Mouse (Mus musculus) lung, adult 2 months (tissue): ENCODE results near the gene Larp4b. TPM values are rescaled to one million over a fixed set of nuclear protein-coding genes. Genes with fewer than 3 reads are reported as not detected.
"Not testable (repeated sequence)": the region's sequence is repeated elsewhere in the genome, so short reads cannot be mapped to it uniquely, and the experiment has no call there.

ENCODE experiments used
- DNase-seq: peaks from one replicate; pipeline ENCODE4 v3.0.0; 2022
- H3K4me1 ChIP-seq: fragments of 200-500 bp; 2 replicates; pipeline ENCODE4 v1.6.1; 2011; ENCODE audit warnings: low read length; ENCODE audit not compliant: control insufficient read depth, insufficient read depth
- H3K4me3 ChIP-seq: fragments of 200-500 bp; replicated peaks from 2 replicates; pipeline ENCODE3; 2011; ENCODE audit warnings: low read depth, mild to moderate bottlenecking, control low read depth, low read length; ENCODE audit errors: extremely low read depth
- CTCF ChIP-seq: fragments of 200-500 bp; IDR thresholded peaks from 2 replicates; pipeline ENCODE4 v1.5.1; 2011; ENCODE audit warnings: mild to moderate bottlenecking, low read length, control low read depth; ENCODE audit not compliant: insufficient read depth
- POLR2A ChIP-seq: fragments of 200-500 bp; IDR thresholded peaks from 2 replicates; pipeline ENCODE4 v1.6.1; 2011; ENCODE audit warnings: low read depth, mild to moderate bottlenecking, control low read depth, low read length, borderline replicate concordance; ENCODE audit errors: extremely low read depth
- WGBS: fragments of 180-500 bp; shearing (Covaris S2); methylation state at CpG from one replicate; pipeline ENCODE4 v1.1.7; 2018; 5-methylcytosine and 5-hydroxymethylcytosine counted together
- polyA plus RNA-seq: library from polyadenylated mRNA; depleted of rRNA; stranded (reverse); fragments of >200 nt; gene quantifications from 2 replicates; pipeline ENCODE4 v1.2.3, GENCODE M21; 2012; rRNA removed

Larp4b gene
- polyA plus RNA-seq = 17.8 and 23.9 TPM in 2 replicates

- under 1% methylated on average over 91 of the region's 92 CpGs for WGBS
- H3K4me3 ChIP-seq = peak within 1 kb of the TSS; percentile 74
- peak; percentile 92 for DNase-seq
- H3K4me1 ChIP-seq = peaks cover 12% of the 10 kb centered on the region
- TF ChIP-seq POLR2A (peak; percentile 76; the same call in 1 of the 2 replicates), CTCF (no peak)
Observed at GRCm38 (mm10) chr13:9093316-9094155, at the start of gene Larp4b. Gene Larp4b, plus strand, starts transcription at chr13:9093881.

- 100% methylated on average over 1 of the region's 1 CpGs for WGBS
- DNase-seq = no peak
- Histone ChIP-seq H3K4me3 (no peak overlapping the region), H3K4me1 (peaks cover 4% of the 10 kb centered on the region)
- TF ChIP-seq CTCF (no peak), POLR2A (no peak)
Observed at GRCm38 (mm10) chr13:9044731-9045130, 49.0 kb upstream of the Larp4b start.

- 42% methylated on average over 10 of the region's 10 CpGs for WGBS
- not testable (repeated sequence) for H3K4me3 ChIP-seq, DNase-seq, H3K4me1 ChIP-seq
Observed at GRCm38 (mm10) chr13:9052049-9052691, 41.5 kb upstream of the Larp4b start.

GRCm38 (mm10) chr13:9057277-9057676, 36.4 kb upstream of the Larp4b start:
- 59% methylated on average over 1 of the region's 1 CpGs for WGBS
- DNase-seq = no peak
- no peaks in the 10 kb centered on the region for H3K4me1 ChIP-seq
- TF ChIP-seq POLR2A (no peak), CTCF (no peak)
- no peak overlapping the region for H3K4me3 ChIP-seq

DNA sequence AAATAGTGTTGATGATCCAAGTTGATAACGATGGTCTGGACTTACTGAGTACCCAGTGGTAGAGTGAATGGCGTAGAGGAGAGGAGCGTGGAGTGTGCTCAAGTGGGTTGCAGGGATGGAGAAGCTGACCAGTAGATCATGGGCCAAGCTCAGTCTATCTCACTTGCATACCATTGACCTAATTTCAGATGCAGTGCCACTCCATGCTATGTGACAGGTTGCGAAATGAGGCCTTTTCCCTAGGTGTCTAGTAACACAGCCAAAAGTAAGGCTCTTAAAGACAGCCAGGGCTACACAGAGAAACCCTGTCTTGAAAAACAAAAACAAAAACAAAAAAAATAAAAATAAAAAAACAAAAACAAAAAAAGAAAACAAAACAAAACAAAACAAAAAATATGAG, 35.0 kb upstream of the Larp4b start:
- no peak overlapping the region for H3K4me3 ChIP-seq
- TF ChIP-seq POLR2A (no peak), CTCF (no peak)
- WGBS = 80% methylated on average over 4 of the region's 4 CpGs
- DNase-seq = no peak
- no peaks in the 10 kb centered on the region; the same call in 1 of the 2 replicates for H3K4me1 ChIP-seq

GRCm38 (mm10) chr13:9061394-9061793, 32.3 kb upstream of the Larp4b start:
- Histone ChIP-seq H3K4me3 (no peak overlapping the region), H3K4me1 (no peaks in the 10 kb centered on the region; the same call in 1 of the 2 replicates)
- no peak for DNase-seq
- TF ChIP-seq CTCF (no peak), POLR2A (no peak)
- 59% methylated on average over 4 of the region's 4 CpGs for WGBS

GRCm38 (mm10) chr13:9064196-9064595, 29.5 kb upstream of the Larp4b start:
- WGBS = 54% methylated on average over 2 of the region's 2 CpGs
- TF ChIP-seq CTCF (no peak), POLR2A (no peak)
- H3K4me1 ChIP-seq = no peaks in the 10 kb centered on the region; the same call in 1 of the 2 replicates
- DNase-seq = peak; percentile 62
- H3K4me3 ChIP-seq = no peak overlapping the region

- 64% methylated on average over 5 of the region's 5 CpGs for WGBS
- Histone ChIP-seq H3K4me3 (no peak overlapping the region), H3K4me1 (no peaks in the 10 kb centered on the region; the same call in 1 of the 2 replicates)
- TF ChIP-seq CTCF = no peak
- TF ChIP-seq POLR2A = no peak
- no peak for DNase-seq
Observed at GRCm38 (mm10) chr13:9066107-9066506, 27.6 kb upstream of the Larp4b start.

- Histone ChIP-seq H3K4me1 (no peaks in the 10 kb centered on the region), H3K4me3 (no peak overlapping the region)
- TF ChIP-seq POLR2A (no peak), CTCF (no peak)
- 66% methylated on average over 9 of the region's 9 CpGs for WGBS
- no peak for DNase-seq
Observed at GRCm38 (mm10) chr13:9071008-9071407, 22.7 kb upstream of the Larp4b start.

GRCm38 (mm10) chr13:9073818-9074217, 19.9 kb upstream of the Larp4b start:
- Histone ChIP-seq H3K4me1 (no peaks in the 10 kb centered on the region), H3K4me3 (no peak overlapping the region)
- 62% methylated on average over 4 of the region's 4 CpGs for WGBS
- TF ChIP-seq CTCF (no peak), POLR2A (no peak)
- peak; percentile 42 for DNase-seq
